In genomic region chr5:138994786-138995720, GRCm38 (mm10) we compare ENCODE assay signal across 8 mouse cellular contexts. TPM values are rescaled to one million over a fixed set of nuclear protein-coding genes. Genes with fewer than 3 reads are reported as not detected.
DNase-seq lines count a peak whose midpoint lies in the region; ATAC-seq and TF ChIP-seq lines count a peak whose summit lies in the region.

No protein-coding gene starts in this region.

- WGBS in forebrain, embryonic 12.5 days = under 1% methylated on average over 76 of the region's 127 CpGs
- under 1% methylated on average over 105 of the region's 127 CpGs for WGBS in heart, embryonic 16.5 days
- 0% methylated on average over 101 of the region's 127 CpGs for WGBS in liver, embryonic 16.5 days (ENCODE audit: insufficient replicate concordance)
- under 1% methylated on average over 91 of the region's 127 CpGs for WGBS in neural tube, embryonic 15.5 days

- H3K4me1 ChIP-seq in bone marrow macrophage, adult 2 months (ENCODE audit: control insufficient read depth, insufficient read depth, low read length) = peaks cover 21% of the 10 kb centered on the region
- peaks cover 63% of the 10 kb centered on the region for H3K4me1 ChIP-seq in forebrain, embryonic 12.5 days
- peaks cover 59% of the 10 kb centered on the region for H3K4me1 ChIP-seq in heart, embryonic 16.5 days (ENCODE audit: control insufficient read depth, insufficient read depth, low read length)
- H3K4me1 ChIP-seq in liver, embryonic 16.5 days (ENCODE audit: control insufficient read depth, low read depth, low read length) = peaks cover 15% of the 10 kb centered on the region
- H3K4me1 ChIP-seq in neural tube, embryonic 15.5 days = peaks cover 80% of the 10 kb centered on the region

- no peaks in the 10 kb centered on the region for H3K27me3 ChIP-seq in C2C12 (ENCODE audit: control insufficient read depth, insufficient read depth, insufficient read length)
- H3K27me3 ChIP-seq in forebrain, embryonic 12.5 days = peaks cover 95% of the 10 kb centered on the region
- peaks cover 20% of the 10 kb centered on the region for H3K27me3 ChIP-seq in heart, embryonic 16.5 days (ENCODE audit: control insufficient read depth, insufficient read depth, low read length)
- peaks cover 86% of the 10 kb centered on the region for H3K27me3 ChIP-seq in liver, embryonic 16.5 days (ENCODE audit: control insufficient read depth, insufficient read depth, low read depth, low read length)
- H3K27me3 ChIP-seq in neural tube, embryonic 15.5 days (replicated peaks) = peaks cover 54% of the 10 kb centered on the region

- TF ChIP-seq POLR2A in bone marrow macrophage, adult 2 months (IDR thresholded peaks at IDR 0.05; ENCODE audit: borderline replicate concordance, low read depth, low read length) = no peak

- peak overlapping the region; percentile 57 for H3K4me3 ChIP-seq in C2C12 (ENCODE audit: insufficient read depth, poor library complexity, severe bottlenecking)
- peak overlapping the region; percentile 81 for H3K4me3 ChIP-seq in bone marrow macrophage, adult 2 months (ENCODE audit: insufficient read depth, low read length)
- peak overlapping the region; percentile 71 for H3K4me3 ChIP-seq in forebrain, embryonic 12.5 days (replicated peaks)
- peak overlapping the region; percentile 78 for H3K4me3 ChIP-seq in heart, embryonic 16.5 days (ENCODE audit: low read length)
- H3K4me3 ChIP-seq in liver, embryonic 16.5 days (ENCODE audit: low read depth, low read length) = peak overlapping the region; percentile 62
- H3K4me3 ChIP-seq in neural tube, embryonic 15.5 days (replicated peaks) = peak overlapping the region; percentile 80

- TF ChIP-seq CTCF in C2C12 (IDR thresholded peaks at IDR 0.05; ENCODE audit: control insufficient read depth, insufficient read depth, insufficient read length) = peak; percentile 0
- TF ChIP-seq CTCF in bone marrow macrophage, adult 2 months (IDR thresholded peaks at IDR 0.05; ENCODE audit: low read depth, low read length) = no peak

- peak overlapping the region; percentile 92 for H3ac ChIP-seq in C2C12 (ENCODE audit: control insufficient read depth, insufficient read length, low read depth)

- H3K9ac ChIP-seq in forebrain, embryonic 12.5 days = peak overlapping the region; percentile 70
- peak overlapping the region; percentile 90 for H3K9ac ChIP-seq in heart, embryonic 16.5 days (ENCODE audit: low read length)
- H3K9ac ChIP-seq in liver, embryonic 16.5 days (ENCODE audit: low read depth, low read length) = peak overlapping the region; percentile 48
- peak overlapping the region; percentile 83 for H3K9ac ChIP-seq in neural tube, embryonic 15.5 days (replicated peaks)

- ATAC-seq in forebrain, embryonic 12.5 days (ENCODE audit: low FRiP score) = peak; percentile 56
- peak; percentile 54 for ATAC-seq in heart, embryonic 16.5 days (replicated peaks; ENCODE audit: extremely low read depth, insufficient read depth, low FRiP score)
- ATAC-seq in liver, embryonic 16.5 days (ENCODE audit: low read depth) = peak; percentile 64
- ATAC-seq in neural tube, embryonic 15.5 days (ENCODE audit: low FRiP score) = peak; percentile 55

- peaks cover 13% of the 10 kb centered on the region for H3K36me3 ChIP-seq in C2C12 (ENCODE audit: control insufficient read depth, insufficient read depth)
- H3K36me3 ChIP-seq in forebrain, embryonic 12.5 days (replicated peaks) = no peaks in the 10 kb centered on the region
- no peaks in the 10 kb centered on the region for H3K36me3 ChIP-seq in heart, embryonic 16.5 days (ENCODE audit: control insufficient read depth, insufficient read depth)
- H3K36me3 ChIP-seq in liver, embryonic 16.5 days (ENCODE audit: control insufficient read depth, insufficient read depth) = no peaks in the 10 kb centered on the region
- H3K36me3 ChIP-seq in neural tube, embryonic 15.5 days = no peaks in the 10 kb centered on the region

- peak overlapping the region; percentile 96 for H3K4me2 ChIP-seq in forebrain, embryonic 12.5 days
- H3K4me2 ChIP-seq in heart, embryonic 16.5 days (ENCODE audit: low read depth, low read length) = peak overlapping the region; percentile 72
- peak overlapping the region; percentile 69 for H3K4me2 ChIP-seq in liver, embryonic 16.5 days (ENCODE audit: low read depth, low read length)
- peak overlapping the region; percentile 98 for H3K4me2 ChIP-seq in neural tube, embryonic 15.5 days

- peaks cover 53% of the 10 kb centered on the region for H3K79me2 ChIP-seq in C2C12 (ENCODE audit: control insufficient read depth, insufficient read depth)

- peak; percentile 86 to 94 for DNase-seq in kidney, postnatal 25 days
- peak; percentile 37 for DNase-seq in thymus, postnatal 25 days

- H3K9me3 ChIP-seq in forebrain, embryonic 12.5 days = no peaks in the 10 kb centered on the region
- H3K9me3 ChIP-seq in heart, embryonic 16.5 days (replicated peaks; ENCODE audit: control insufficient read depth, low read length) = no peaks in the 10 kb centered on the region
- H3K9me3 ChIP-seq in liver, embryonic 16.5 days (replicated peaks; ENCODE audit: control insufficient read depth, low read length) = no peaks in the 10 kb centered on the region
- H3K9me3 ChIP-seq in neural tube, embryonic 15.5 days (replicated peaks) = no peaks in the 10 kb centered on the region

- peak overlapping the region; percentile 65 for H3K27ac ChIP-seq in bone marrow macrophage, adult 2 months (ENCODE audit: insufficient read depth, low read depth, low read length)
- peak overlapping the region; percentile 87 for H3K27ac ChIP-seq in forebrain, embryonic 12.5 days
- peak overlapping the region; percentile 97 for H3K27ac ChIP-seq in heart, embryonic 16.5 days (ENCODE audit: low read length)
- no peak overlapping the region for H3K27ac ChIP-seq in liver, embryonic 16.5 days (ENCODE audit: low read length)
- H3K27ac ChIP-seq in neural tube, embryonic 15.5 days (replicated peaks) = peak overlapping the region; percentile 94

- peaks cover 39% of the 10 kb centered on the region for H3K79me3 ChIP-seq in C2C12 (ENCODE audit: low read depth)

TF ChIP-seq in C2C12, 6 proteins besides CTCF, POLR2A, EP300 and RAD21:
- TF ChIP-seq CEBPB (IDR thresholded peaks at IDR 0.05; ENCODE audit: low read depth) (no peak), MYOG (IDR thresholded peaks at IDR 0.05; ENCODE audit: control insufficient read depth, extremely low read depth, insufficient read length) (no peak), MAX (IDR thresholded peaks at IDR 0.05) (no peak), USF1 (IDR thresholded peaks at IDR 0.05; ENCODE audit: low read depth) (no peak), FOSL1 (IDR thresholded peaks at IDR 0.05; ENCODE audit: insufficient read depth, low read length, poor library complexity, severe bottlenecking) (no peak), MYOD1 (IDR thresholded peaks at IDR 0.05; ENCODE audit: control insufficient read depth, insufficient read length, low read depth) (no peak)

RNA-seq across cellular contexts. Expression of gene Pdgfa, which starts 2.1 kb away (rescaled TPM):
- 56.4 TPM for polyA plus RNA-seq in C2C12 (2012; fragmentation: generic; extraction: Trizol)
- polyA plus RNA-seq in bone marrow macrophage, adult 2 months (2012; ENCODE audit: insufficient read depth, insufficient read length, missing spikeins) = 15.6 and 15.8 TPM in 2 replicates
- 8.5 and 10.5 TPM in 2 replicates for polyA plus RNA-seq in forebrain, embryonic 12.5 days (2016; fragmentation: Nextera tagmentation; extraction: Ambion mirVana)
- polyA plus RNA-seq in heart, embryonic 16.5 days (2015; fragmentation: Nextera tagmentation; extraction: Ambion mirVana) = 54.0 and 56.0 TPM in 2 replicates
- polyA plus RNA-seq in liver, embryonic 16.5 days (2015; fragmentation: Nextera tagmentation; extraction: Ambion mirVana) = 2.3 and 3.1 TPM in 2 replicates
- polyA plus RNA-seq in neural tube, embryonic 15.5 days (2015; fragmentation: Nextera tagmentation; extraction: Ambion mirVana) = 28.2 and 35.1 TPM in 2 replicates
